Mouse (Mus musculus) CD4-positive helper T cell, adult 2 months (primary cell): Measurements from ENCODE around the gene Clic5.
A peak's percentile ranks its signal among the peaks of the same experiment; 100 is the strongest.

Experiments used
- DNase-seq: peaks from one replicate; pipeline ENCODE4 v3.0.0-alpha.2; 2012; ENCODE audit warnings: low read depth, missing footprints, low spot score

Clic5 gene

GRCm38 (mm10) chr17:44192981-44193380 lies 4.6 kb downstream of the Clic5 start:
- no peak for DNase-seq

GRCm38 (mm10) chr17:44199158-44199557 lies 10.8 kb downstream of the Clic5 start:
- DNase-seq, result no peak

- DNase-seq, result no peak
These were observed 14.6 kb downstream of the Clic5 start for GRCm38 (mm10) chr17:44202952-44203351.

GRCm38 (mm10) chr17:44204787-44205186 lies 16.4 kb downstream of the Clic5 start:
- no peak for DNase-seq

GRCm38 (mm10) chr17:44205562-44205961 lies 17.2 kb downstream of the Clic5 start:
- no peak for DNase-seq

- DNase-seq, result no peak
These were observed 20.5 kb downstream of the Clic5 start for GRCm38 (mm10) chr17:44208900-44209299.

GRCm38 (mm10) chr17:44212960-44213619 lies 24.7 kb downstream of the Clic5 start:
- no peak for DNase-seq

- DNase-seq, result no peak
These were observed 26.9 kb downstream of the Clic5 start for GRCm38 (mm10) chr17:44215196-44215799.

- DNase-seq, result no peak
These were observed 28.8 kb downstream of the Clic5 start for GRCm38 (mm10) chr17:44217185-44217584.

GRCm38 (mm10) chr17:44219943-44220342 lies 31.6 kb downstream of the Clic5 start:
- no peak for DNase-seq

- no peak for DNase-seq
These were observed 40.0 kb downstream of the Clic5 start for GRCm38 (mm10) chr17:44228428-44228827.

- DNase-seq, result no peak
These were observed 41.7 kb downstream of the Clic5 start for GRCm38 (mm10) chr17:44230083-44230482.

GRCm38 (mm10) chr17:44239030-44239721 lies 50.8 kb downstream of the Clic5 start:
- DNase-seq, result no peak

- DNase-seq, result no peak
These were observed 52.4 kb downstream of the Clic5 start for GRCm38 (mm10) chr17:44240742-44241141.

GRCm38 (mm10) chr17:44244096-44244495 lies 55.7 kb downstream of the Clic5 start:
- DNase-seq, result no peak

GRCm38 (mm10) chr17:44244625-44245024 lies 56.2 kb downstream of the Clic5 start:
- DNase-seq, result no peak

- no peak for DNase-seq
These were observed 57.8 kb downstream of the Clic5 start for GRCm38 (mm10) chr17:44246153-44246700.

- DNase-seq, result no peak
These were observed 61.2 kb downstream of the Clic5 start for GRCm38 (mm10) chr17:44249544-44249943.

- DNase-seq, result no peak
These were observed 64.3 kb downstream of the Clic5 start for GRCm38 (mm10) chr17:44252653-44253052.

- DNase-seq, result no peak
These were observed 66.3 kb downstream of the Clic5 start for GRCm38 (mm10) chr17:44254698-44255097.

GRCm38 (mm10) chr17:44256583-44256982 lies 68.2 kb downstream of the Clic5 start:
- DNase-seq, result peak; percentile 66

- no peak for DNase-seq
These were observed 70.9 kb downstream of the Clic5 start for GRCm38 (mm10) chr17:44259245-44259644.
